Mouse (Mus musculus) T-helper 1 cell (primary cell): ENCODE measurements at regions not wholly inside any gene's neighbourhood (a gene's known extent, or its start where the extent isn't known, plus 50 kb on each side); places are given as distances from the start of the nearest gene placed in this dataset.

Experiments
- in situ Hi-C: fragments of 300-600 bp; cut with MboI, MseI; formaldehyde crosslinking; loops from one replicate; pipeline ENCODE4 v1.15.1; 2025; ENCODE audit warnings: high pct_unique_total_duplicates

GRCm38 (mm10) chr4:31824518-31825437, 139.1 kb upstream of the Map3k7 start:
- in situ Hi-C loops: no loop called here

DNA sequence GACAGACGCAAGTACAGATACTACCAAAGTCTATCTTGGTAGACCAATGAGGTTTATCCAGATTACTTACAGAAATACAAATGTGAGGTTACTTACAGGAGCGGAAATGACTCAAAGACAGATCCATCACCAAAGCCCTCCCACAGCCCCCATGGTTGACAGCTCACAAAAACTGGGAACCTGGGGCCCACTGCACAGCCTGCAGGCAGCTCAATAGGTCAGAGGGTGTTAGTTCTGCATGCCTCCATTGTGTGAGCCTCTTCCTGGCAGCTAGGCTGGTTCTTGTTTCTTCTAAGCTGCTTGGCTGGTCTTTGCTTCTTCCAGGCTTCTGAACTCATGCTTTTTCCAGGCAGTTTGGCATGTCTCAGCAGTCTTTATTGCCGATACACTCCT, 138.5 kb upstream of the Map3k7 start:
- in situ Hi-C loops: no loop called here

DNA sequence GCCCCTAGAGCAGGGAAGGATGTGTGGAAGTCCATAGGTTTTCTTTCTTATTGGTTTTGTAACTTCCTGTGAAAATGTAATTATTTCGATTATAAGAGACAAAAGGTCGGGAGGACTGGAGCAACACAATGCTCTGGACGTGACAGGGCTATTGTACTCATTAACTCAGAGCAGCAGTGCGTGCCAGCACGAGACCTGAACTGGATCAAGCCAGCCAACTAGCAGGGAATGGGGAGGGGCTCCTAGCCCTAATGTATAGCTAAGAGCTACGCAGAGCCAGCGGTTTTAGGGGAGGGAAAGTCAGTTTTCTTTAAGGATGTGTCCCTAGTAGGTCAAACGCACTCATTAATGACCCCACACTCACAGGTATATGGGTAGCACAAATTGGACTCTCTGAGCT, 137.2 kb upstream of the Map3k7 start:
- in situ Hi-C loops: no loop called here

GRCm38 (mm10) chr4:31827266-31827665, 136.6 kb upstream of the Map3k7 start:
- in situ Hi-C loops: no loop called here

GRCm38 (mm10) chr4:31830241-31830640, 133.7 kb upstream of the Map3k7 start:
- in situ Hi-C loops: no loop called here

GRCm38 (mm10) chr4:31831469-31831868, 132.4 kb upstream of the Map3k7 start:
- in situ Hi-C loops: no loop called here

DNA sequence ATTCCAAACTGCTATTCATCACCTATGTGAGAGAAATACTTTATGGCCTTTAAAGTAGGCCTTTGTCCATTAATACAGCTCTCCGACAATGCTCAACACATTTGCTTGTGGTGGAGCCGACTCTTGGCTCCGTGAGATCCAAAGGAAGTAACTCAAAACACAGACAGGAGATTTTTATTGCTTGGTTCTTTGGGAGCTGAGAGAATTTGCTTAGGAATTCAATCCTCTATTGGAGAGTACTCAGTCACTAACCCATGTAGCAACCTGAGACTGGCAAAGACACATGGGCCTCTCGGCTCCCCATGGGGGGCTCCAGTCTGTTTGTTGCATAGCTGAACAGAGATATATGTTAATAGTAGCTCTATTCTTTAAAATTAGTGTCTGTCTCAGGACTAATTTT, 130.1 kb upstream of the Map3k7 start:
- in situ Hi-C loops: no loop called here

DNA sequence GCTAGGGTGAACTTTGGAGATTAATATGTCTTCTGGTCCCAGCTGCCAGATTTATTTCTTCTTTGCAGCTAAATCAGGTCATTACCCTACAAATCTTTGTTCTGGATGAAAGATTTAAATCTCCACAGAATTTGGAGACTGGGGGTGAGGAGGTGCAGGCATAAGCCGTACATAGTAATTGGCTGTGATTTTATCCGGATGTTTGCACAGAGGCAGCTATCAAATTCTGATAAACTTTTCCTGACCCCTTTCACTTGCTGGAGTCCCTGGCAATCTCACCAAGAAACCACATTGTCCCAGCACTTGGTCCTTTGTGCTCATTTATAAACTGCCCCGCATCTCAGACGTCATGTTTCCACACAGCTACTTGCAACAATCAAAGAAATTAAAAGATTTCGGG, 128.8 kb upstream of the Map3k7 start:
- in situ Hi-C loops: no loop called here

GRCm38 (mm10) chr4:31838592-31838991, 125.3 kb upstream of the Map3k7 start:
- in situ Hi-C loops: no loop called here

DNA sequence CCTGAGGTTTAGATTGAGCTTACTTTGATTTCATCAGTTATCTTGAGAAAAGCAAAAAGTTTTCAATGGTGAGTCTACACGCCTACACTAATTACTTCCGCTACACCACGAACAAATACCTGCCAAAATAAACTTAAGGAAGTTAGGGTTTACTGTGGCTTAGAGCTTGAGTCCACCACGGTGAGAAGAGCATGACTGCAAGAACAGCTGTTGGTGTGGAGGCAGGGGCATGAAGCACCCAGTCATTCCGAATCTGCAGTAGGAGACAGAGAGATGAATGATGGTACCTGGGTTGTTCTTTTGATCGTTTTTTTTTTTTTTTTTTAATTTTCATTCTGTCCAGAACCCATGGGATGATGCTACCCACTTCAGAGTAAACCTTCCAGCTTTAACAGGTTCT, 114.1 kb upstream of the Map3k7 start:
- in situ Hi-C loops: loop anchor here (5.0 kb wide), 1 partner anchor 78 kb away; no protein-coding TSS in a partner anchor

DNA sequence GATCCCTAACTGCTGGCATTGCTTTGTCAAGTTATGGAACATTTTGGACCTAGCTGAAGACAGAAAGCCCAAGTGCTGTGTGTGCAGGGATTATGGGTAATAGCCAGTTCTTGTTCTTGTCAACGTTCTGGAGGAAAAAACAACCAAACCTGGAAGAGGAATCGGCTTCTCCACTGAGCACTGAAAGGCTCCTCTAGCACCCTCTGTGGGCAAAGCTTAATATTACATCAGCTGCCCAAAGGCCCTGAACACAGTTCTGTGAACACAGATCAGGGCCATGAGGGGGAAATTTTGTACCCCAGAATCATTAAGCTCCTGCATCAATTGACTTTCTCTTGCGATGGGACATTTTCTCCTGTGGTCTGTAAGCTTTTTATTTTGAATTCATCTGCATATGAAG, 112.9 kb upstream of the Map3k7 start:
- in situ Hi-C loops: loop anchor here (5.0 kb wide), 1 partner anchor 76 kb away; no protein-coding TSS in a partner anchor

DNA sequence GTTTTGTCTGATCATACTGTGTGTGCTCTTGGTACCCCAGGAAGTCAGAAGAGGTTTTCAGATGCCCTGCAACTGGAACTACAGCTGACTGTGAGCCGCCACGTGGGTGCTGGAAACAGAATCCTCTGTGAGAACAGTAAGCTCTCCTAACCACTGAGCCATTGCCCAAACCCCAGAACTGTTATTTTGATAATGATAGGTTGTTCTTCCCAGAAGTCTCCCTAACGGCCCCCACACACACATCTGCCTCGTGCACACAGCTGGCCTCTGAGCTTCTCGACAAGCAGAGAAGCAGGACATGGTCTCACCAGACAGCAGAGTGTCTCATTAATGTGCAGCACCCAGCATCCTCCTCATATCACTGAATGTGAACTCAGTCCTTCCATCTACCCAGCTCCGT, 110.0 kb upstream of the Map3k7 start:
- in situ Hi-C loops: loop anchor here (5.0 kb wide), 1 partner anchor 73 kb away; no protein-coding TSS in a partner anchor

GRCm38 (mm10) chr4:31860389-31860788, 103.5 kb upstream of the Map3k7 start:
- in situ Hi-C loops: no loop called here

GRCm38 (mm10) chr4:31861172-31861571, 102.7 kb upstream of the Map3k7 start:
- in situ Hi-C loops: no loop called here

GRCm38 (mm10) chr4:31872985-31873983, 90.6 kb upstream of the Map3k7 start:
- in situ Hi-C loops: no loop called here

GRCm38 (mm10) chr4:31877389-31877788, 86.5 kb upstream of the Map3k7 start:
- in situ Hi-C loops: no loop called here

GRCm38 (mm10) chr4:31878493-31879191, 85.3 kb upstream of the Map3k7 start:
- in situ Hi-C loops: no loop called here

DNA sequence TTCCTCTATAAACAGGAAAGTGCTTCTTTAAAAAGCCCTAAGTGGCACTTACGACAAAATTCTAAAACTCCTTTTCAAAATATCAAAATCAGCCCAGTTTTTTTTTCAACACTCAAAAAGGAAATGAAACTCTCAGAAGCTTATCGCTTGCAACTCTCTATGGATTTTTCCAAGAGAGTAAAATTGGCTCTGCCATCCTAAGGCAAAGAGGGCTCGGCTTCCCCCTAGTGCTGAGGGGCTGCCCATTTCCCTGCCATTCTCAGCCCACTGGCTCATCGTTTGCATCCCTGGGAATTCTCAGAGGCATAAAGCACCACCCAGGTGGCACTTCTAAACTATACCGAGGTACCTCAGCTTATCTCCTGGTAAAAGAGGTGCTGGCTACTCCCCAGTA, 84.7 kb upstream of the Map3k7 start:
- in situ Hi-C loops: no loop called here

DNA sequence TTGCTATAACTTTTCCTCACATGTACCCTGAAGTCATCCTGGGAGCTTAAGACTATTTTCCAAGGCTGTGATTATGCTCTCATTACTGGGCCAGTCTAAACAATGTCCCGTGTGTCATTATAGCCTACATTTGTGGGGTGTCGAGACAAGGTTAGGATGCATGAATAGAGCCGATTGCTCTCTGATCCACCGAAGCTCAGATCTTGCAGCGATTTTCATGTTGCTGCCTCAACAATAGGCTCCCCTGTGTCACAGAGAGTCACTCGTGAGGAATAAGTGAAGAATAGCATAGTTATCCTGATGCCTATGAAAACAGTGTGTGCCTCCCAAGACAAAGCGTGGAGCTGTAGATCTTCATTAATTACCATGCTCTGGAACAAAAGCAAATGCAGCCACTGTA, 83.7 kb upstream of the Map3k7 start:
- in situ Hi-C loops: no loop called here

DNA sequence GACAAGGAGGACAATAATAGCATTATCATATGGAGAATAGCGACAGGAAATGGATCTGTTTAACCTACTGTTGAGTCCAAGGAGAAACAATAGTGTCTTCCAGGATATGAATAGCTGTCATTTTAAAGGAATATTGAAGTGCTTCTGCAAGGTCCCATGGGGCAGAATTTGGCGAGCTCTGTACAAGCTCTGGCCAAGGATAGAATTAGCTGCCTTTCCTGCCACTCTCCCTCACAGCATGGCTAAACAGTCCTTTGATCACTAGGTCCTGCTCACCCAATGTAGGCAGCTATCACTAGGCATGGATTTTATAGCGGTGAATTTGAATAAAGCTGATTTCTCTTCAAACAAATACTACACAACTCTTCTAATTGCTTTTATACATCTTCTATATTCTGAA, 74.2 kb upstream of the Map3k7 start:
- in situ Hi-C loops: no loop called here

DNA sequence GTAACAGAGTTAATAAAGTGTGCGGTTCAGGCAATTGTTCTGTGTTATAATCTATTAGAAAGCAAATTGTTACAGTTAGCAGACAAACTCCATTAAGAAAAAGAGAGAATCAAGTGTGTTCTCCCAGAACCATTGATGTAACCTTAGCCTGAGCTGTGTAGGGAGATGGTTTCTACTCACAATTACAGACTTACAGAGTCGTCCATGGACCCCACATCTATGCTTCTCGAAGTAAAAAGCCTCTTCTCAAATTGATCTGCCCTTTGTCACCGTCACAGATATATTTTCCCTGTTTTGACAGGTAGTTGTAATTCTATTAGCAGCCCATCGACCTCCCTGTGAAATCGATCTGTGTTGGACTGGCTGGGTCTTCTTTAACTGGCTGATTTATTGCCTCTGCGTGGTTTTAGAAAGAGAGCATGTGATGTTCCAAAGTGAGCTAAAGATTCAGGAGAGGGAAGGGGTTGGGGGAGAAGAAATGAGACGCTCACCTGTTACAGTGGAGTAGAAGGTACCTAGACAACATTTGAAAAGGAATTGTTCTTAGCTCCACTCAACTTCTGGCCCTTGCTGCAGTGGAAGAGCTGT, 54.7 kb upstream of the Map3k7 start:
- in situ Hi-C loops: no loop called here
